Mouse (Mus musculus) small intestine, adult 2 months (tissue): Measurements from ENCODE around the gene Adh1.

ENCODE experiments used
- CTCF ChIP-seq: fragments of 200-500 bp; IDR thresholded peaks from 2 replicates; pipeline ENCODE4 v1.5.1; 2012; ENCODE audit warnings: low read depth, mild to moderate bottlenecking, control low read depth, inconsistent platforms, low read length, moderate library complexity, mixed read lengths; ENCODE audit not compliant: insufficient replicate concordance, insufficient read length; ENCODE audit errors: extremely low read depth
- POLR2A ChIP-seq: fragments of 200-500 bp; IDR thresholded peaks from 2 replicates; pipeline ENCODE4 v1.6.1; 2012; ENCODE audit warnings: low read depth, mild to moderate bottlenecking, control low read depth, inconsistent platforms, low read length, moderate library complexity

DNA sequence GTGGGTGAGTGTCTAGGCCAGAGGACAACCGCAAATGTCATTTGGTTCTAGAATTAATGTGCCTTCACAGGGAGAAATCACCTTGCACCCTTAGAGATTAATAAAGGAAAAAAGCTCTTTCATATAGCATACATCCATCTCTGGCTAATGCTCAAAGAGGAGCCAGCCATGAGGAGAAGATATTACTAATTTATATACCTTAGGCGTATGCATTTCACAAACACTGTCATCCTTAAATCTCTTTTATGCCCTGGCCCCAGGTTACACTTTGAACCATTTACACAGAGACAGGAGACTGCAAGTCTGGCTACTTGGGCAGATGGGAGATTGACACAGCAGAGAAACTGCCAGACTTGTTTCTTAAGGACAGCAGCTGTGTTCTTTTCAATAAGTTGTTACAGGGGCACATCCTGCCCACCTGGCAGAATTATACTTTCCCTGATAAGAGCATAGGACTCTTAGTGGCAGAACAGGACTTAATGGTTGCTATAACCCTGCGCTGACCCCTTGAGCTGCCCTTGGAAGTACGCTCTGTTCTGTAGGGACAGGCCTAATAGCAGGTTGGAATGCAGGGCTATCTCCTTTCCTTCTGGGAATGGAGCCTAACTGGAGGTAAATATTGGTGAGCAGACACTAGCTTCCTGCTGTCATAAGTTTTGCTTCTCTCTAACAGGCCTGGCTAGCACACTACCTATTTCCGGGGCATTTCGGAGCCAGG, 43.1 kb downstream of the Adh1 start:
- TF ChIP-seq POLR2A (no peak), CTCF (no peak)
